Mouse (Mus musculus) telencephalon, adult 2 months (tissue): ENCODE measurements around the gene Fau.
A peak's percentile ranks its signal among the peaks of the same experiment; 100 is the strongest.

ENCODE experiments used
- DNase-seq: peaks from one replicate; pipeline ENCODE4 v3.0.0-alpha.2; 2011; ENCODE audit warnings: low read depth, low spot score

Gene Fau

DNA sequence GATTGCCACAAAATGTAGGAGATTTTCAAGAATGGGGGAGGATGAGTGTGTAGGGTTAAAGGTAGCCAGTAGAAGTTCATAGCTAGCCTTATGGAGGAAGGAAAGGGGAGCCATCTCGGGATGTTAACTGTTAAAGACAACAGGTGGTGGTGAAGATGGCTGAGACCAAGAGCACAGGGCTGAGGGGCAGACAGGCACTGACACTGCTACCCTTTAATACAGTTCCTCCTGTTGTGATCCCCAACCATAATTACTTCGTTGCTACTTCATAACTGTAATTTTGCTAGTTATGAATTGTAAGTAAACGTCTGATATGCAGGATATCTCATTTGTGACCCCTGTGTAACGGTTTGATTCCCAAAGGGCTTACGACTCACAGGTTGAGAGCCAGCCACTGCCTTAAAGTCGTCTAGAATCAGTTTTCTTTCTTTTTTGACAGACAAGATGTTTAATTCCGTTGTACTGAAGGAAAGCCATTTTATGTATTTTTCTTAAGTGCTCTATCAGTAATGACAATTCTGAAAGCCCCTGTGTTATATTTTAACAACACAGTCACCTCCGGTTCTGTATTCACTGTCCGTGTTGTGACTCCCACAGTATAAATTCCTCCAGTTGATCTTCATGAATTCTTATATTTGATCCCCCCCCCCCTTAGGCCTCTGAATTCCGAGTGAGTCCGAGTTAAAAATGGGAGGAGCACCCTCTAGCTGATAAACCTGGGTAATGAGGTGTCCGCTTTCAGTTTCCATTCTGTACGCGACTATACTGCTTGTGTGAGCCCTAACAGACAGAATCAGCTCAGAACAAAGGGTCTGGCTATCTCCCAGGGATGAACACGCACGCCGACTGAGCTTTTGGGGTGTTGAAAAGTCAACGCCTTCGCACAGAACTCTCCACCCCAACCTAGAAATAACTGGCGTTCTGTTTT, 12.0 kb upstream of the Fau start:
- no peak for DNase-seq

DNA sequence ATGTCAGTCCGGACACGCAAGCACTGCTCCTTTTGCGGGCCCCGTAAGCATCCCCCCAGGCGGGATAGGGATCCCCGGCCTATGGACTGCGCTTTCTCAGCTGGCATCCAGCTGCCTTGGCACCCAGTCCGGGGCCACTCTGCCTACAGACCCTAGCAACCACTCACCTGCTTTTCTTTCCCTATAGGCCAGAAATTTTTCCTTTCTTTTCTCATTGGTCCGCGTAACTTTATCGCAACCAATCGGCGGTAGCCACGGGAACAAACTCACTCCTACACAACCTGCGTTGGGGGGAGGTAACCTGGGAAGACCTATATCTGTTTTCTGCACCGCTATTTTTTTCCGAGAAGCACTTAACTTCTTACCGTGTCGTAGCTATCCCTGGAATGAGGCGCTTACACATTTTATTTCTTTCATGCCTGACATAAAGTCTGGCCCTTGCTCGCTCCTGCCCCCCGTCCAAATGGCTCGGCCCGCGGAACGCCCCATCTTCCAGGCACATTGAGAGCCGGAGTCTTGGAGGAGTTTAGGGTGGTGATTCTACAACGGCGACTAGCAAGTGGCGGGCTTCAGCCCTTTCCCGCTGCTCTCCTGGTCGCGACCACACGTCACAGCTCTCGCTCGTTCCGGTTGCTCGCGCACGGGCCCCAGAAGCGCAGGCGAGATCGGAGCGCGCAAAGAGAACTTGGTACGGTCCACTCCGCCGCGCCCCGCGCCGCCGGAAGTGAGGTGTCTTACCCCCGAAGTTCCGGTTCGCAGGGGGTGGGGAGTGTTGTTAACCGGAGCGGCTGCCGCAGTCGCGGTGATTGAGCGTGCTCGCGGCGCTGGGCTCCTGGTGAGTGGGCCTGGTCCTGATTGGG, 11.1 kb upstream of the Fau start, which contains the start of gene Syvn1:
Syvn1 (plus strand) TSS at position 283 of the 860 bp plus-strand sequence.
- DNase-seq: peak; percentile 97

DNA sequence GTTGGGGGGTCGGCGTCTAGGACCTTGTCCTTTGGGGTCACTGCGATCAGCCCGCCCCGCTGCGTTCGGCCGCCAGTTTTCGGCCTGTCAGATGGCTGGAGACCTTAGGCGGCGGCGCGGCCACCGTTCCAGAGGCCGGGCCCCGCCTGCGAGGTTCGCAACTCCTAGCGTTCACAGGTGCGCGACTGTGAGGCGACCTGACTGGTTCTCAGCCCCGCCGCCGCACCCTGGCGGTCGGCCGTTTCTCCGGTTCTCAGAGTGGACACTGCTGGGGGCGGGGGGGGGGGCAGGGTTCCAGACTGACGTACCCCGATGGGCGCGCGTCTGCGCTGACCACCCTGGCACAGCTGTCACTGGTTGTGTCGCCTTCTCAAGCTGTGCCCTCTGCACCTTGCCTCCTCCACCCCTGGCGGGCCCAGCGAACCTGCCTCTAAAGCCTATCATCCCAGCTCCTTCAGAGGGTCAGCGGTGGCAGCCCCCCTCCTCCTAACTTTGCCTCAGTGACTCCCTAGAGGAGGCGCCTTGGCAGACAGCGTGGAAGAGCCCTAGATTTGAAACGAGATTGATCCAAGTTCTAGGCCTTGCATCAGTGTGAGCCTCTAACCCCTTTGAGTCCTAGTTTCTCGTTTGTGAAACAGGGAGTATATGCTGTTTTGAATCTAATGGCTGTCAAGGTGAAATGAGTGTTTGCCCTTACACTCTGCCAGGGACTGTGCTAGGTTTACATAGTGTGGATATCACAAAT, 10.3 kb upstream of the Fau start:
- no peak for DNase-seq

GRCm38 (mm10) chr19:6047899-6048166, 9.8 kb upstream of the Fau start:
- DNase-seq: no peak

GRCm38 (mm10) chr19:6048681-6049410, 8.8 kb upstream of the Fau start:
- no peak for DNase-seq

GRCm38 (mm10) chr19:6052516-6052915, 5.1 kb upstream of the Fau start:
- DNase-seq: no peak

DNA sequence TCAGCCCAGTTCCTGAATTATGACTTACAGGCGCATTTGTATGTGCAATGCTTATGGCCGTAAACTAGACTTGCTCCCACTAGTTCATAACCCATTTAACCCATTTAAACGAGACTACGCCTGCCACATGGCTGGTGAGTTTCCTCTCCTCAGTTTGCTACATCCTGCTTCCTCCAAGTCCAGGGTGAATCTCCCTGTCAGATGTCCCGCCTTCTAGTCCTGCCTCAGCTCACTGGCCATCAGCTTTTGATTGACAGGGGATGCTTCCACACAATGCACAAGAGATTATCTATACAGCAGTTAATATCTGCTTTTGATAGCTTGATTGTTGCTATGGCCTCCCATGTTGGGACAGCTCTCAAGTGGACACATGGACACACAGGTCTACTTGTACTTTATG, 3.3 kb upstream of the Fau start:
- no peak for DNase-seq

GRCm38 (mm10) chr19:6056696-6057095, 948 bp upstream of the Fau start:
- DNase-seq: no peak

DNA sequence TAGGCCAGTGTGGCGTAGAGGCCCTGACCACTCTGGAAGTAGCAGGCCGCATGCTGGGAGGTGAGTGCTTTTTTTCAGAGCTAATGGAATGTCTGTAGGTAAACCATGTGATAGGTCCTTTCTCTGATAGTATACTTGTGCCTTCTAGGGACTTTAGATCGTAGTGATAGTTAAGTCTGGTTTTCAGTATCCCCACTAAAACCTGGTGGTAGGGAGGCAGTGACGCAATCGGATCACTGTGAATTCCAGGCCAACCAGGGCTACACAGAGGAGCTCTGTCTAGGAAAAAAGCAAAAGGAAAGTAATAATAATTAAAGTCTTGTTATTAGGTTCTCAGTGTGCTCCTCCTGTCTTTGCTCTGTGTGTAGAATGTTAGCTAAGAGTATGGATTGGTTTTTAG, 869 bp downstream of the Fau start:
- DNase-seq: no peak

GRCm38 (mm10) chr19:6058966-6059365, 1.3 kb downstream of the Fau start:
- DNase-seq: no peak

GRCm38 (mm10) chr19:6061021-6061533, 3.4 kb downstream of the Fau start, which contains the start of gene Znhit2:
TSS of gene Znhit2 (plus strand) at chr19:6061192.
- peak; percentile 94 for DNase-seq

DNA sequence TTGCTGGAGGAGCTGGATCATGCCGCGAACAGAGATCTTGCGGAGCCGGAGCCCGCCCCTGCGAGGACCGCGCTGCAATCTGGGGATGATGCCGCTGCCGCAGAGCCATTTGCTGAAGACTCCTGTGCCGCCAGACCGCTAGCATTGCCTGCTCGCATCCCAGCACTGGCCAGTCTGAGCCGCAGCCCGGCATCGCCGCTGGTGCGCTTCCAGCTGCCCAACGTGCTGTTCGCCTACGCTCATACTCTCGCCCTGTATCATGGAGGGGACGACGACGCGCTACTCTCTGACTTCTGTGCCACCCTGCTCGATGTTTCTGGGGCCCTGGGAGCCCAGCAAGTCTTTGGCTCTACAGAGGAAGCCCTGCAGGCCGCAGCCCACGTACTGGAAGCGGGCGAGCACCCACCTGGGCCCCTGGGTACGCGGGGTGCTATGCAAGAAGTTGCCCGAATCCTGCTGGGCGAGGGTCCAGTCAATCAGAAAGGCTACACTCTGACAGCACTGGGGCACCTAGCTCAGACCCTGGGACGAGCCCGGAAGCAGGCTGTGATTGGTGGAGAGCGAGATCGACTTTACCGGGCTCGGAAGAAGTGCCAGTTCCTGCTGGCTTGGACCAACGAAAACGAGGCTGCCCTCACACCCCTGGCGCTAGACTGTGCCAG, 4.1 kb downstream of the Fau start:
- DNase-seq: no peak

DNA sequence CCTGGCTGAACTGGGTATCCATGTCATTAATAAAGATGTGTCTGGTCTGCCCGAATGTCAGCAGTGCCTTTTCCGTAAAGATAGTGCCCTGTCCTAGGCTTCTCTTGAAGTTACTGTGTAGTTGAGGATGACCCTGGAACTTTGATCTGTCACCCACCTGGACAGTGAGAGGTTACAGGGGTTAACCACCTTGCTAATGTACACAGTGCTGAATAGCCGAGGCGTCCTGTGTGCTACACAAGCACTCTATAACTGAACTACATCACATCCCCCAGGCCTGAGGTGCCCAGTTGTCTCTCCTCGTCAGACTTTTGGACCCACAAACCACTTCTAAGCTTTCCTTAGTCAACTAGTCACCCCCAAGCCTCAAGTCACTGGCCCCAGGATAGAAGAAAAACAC, 4.8 kb downstream of the Fau start:
- DNase-seq: no peak

GRCm38 (mm10) chr19:6063081-6063480, 5.4 kb downstream of the Fau start:
- DNase-seq: no peak

DNA sequence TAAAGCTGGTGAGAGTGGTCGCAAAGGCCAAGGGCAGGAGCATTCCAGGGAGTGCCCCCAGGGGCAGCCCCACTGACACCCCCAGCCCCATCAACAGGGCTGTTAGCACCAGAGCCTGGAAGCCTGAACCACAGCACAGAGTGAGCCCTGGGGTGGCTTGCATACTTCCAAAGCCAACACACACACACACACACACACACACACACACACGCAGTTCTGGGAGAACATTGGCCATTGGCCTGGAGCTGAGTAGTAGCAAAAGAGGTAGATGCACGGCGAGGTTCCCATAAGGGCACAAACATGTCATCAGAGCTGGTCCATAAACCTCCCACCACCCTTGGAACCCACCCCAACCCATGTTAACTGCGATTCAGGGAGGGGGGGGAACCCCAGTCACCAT, 8.9 kb downstream of the Fau start:
- no peak for DNase-seq

GRCm38 (mm10) chr19:6067011-6067723, 9.5 kb downstream of the Fau start:
- peak; percentile 64 for DNase-seq

GRCm38 (mm10) chr19:6067724-6068415, 10.2 kb downstream of the Fau start, which contains the start of gene Tm7sf2:
TSS of gene Tm7sf2 (minus strand) at chr19:6068373.
- DNase-seq: peak; percentile 72

DNA sequence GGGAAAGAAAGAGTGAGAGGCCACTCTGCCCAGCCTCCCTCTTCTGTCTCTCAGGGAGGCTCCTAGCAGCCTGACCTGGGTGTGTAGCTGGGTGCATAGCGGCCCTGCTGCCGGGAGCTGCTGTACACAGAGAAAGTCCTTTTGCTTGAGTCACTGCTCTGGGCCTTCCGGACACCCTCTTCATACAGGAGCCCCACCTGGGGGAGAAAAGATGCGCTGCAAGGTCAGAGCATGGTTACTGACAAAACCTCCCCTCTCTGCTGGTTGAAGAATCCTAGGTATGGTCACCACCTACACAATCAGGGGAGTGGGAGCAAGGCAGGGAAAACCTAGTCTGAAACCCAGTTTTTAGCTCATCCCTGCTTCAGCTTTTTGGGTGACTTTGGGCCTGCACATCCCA, 11.3 kb downstream of the Fau start:
- no peak for DNase-seq

- no peak for DNase-seq
These were observed 12.2 kb downstream of the Fau start for GRCm38 (mm10) chr19:6069851-6070250.
